Mouse (Mus musculus) layer of hippocampus, adult 18-20 months (tissue): ENCODE data around the gene Myo1d. TPM values are rescaled to one million over a fixed set of nuclear protein-coding genes. Genes with fewer than 3 reads are reported as not detected.
A peak's percentile ranks its signal among the peaks of the same experiment; 100 is the strongest.

Source experiments
- DNase-seq, 2 experiments: peaks; one replicate each; pipeline ENCODE4 v3.0.0; 2022; ENCODE audit warnings: low spot score in 2 of 2
- total RNA-seq, 2 experiments: library from RNA; stranded (reverse); gene quantifications; 2 replicates each; pipeline ENCODE4 v1.2.3; 2021

Myo1d gene
- total RNA-seq, 2 experiments from 2014 or later = 8.6 to 9.9 TPM

DNA sequence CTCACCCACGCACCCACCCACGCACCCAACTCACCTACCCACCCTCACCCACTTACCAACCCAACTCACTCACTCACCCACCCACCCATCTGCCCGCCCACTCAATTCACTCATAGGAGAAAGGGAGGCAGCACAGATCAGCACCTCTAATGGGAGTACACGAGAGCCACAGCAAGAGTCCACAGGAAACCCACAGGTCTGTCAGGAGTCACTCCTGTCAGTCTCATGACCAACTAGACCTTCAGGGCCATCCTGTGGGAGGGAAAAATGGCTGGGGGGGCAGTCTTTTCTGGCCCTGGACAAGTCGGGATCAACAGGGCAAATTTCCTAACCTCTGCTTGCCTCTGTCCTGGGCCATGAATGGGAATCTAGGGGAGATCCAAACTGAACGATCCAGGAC lies 272.0 kb downstream of the Myo1d start:
- no peak for DNase-seq

GRCm38 (mm10) chr11:80506483-80506882 lies 273.3 kb downstream of the Myo1d start:
- no peak for DNase-seq

- peak in 1 of 2 experiments; percentile 46 for DNase-seq
Measured at GRCm38 (mm10) chr11:80505581-80505980, 274.2 kb downstream of the Myo1d start.

DNA sequence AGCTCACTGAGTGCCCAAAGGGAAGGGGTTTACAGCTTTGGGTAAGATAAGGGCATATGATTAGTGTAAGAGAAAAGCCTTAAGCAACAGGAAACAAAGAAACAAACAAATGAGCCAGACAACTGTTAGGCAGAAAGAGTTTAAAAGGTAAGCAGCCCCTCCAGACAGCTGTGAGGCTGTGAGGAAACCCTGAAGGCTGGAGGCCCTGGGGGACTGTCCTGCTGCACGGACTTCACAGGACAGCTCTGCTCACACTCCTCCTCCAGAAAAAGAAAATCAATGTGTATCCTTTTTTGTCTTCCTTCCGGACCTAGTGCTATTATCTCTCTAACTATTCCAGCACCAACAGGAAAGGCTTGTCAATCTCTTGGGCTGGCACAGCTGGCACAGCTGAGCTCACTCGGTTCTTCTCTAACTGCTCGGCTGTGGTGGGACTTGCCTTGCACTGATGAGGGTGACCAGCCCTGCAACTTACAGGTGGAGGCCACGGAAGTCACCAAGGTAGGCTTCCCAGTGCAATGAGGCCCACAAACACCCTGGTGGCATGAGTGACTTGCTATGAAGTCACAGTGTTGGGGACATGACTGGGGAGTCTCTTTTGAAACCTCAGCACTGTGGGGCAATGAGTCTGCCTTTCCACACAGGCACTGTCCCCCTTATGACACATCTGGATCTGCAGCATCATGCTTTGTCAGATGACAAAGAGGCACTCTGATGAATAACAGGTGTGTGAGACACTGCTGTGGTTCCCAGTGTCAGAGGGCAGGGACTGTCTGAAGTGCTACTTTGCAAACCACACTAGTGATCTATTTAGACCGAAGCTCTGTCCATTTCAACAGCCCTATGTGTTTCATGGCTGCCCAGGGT lies 275.1 kb downstream of the Myo1d start:
- no peak for DNase-seq

- peak; percentile 92 to 98 for DNase-seq
Measured at GRCm38 (mm10) chr11:80503726-80504452, 275.9 kb downstream of the Myo1d start.

DNA sequence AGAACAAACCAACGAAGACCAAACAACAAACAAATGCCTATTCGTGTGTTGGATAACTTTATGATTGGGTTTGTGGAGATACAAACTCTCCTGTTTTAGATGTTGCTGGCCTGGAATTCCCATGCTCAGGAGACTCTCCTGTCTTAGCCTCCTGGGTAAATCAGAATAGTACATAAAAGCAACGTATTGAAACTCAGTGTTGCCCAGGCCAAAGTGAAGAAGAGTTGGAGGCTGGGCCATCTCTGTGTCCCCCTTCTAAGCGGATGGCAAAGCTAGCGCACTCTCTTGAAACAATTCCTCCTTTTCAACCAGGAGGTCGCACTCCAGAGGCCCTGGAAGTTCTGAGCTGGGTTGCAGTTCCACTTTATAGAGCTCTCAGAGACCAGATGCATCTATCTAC lies 276.5 kb downstream of the Myo1d start:
- no peak for DNase-seq

DNA sequence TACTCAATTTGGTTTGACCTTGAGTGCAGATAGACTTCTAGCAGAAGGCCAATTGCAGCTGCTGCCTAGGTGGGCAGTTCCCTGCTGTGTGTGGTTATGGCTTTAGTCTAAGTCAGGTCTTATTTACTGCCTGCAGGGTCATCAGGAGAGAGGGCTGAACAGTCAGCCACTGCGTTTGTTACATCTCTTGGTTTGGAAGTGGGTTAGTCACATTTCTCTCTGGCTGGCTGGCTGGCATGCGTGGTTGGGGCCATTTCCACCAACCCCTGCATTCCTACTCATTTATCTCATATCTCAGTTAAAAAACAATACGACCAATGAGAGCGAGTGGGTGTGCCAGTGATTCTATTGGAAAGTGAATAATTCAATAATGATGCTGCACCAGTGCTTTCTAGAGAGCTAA lies 280.3 kb downstream of the Myo1d start:
- peak in 1 of 2 experiments; percentile 51 for DNase-seq

- DNase-seq = peak in 1 of 2 experiments; percentile 55
Measured at GRCm38 (mm10) chr11:80498328-80499070, 281.3 kb downstream of the Myo1d start.

GRCm38 (mm10) chr11:80497225-80497919 lies 282.5 kb downstream of the Myo1d start:
- DNase-seq = no peak

DNA sequence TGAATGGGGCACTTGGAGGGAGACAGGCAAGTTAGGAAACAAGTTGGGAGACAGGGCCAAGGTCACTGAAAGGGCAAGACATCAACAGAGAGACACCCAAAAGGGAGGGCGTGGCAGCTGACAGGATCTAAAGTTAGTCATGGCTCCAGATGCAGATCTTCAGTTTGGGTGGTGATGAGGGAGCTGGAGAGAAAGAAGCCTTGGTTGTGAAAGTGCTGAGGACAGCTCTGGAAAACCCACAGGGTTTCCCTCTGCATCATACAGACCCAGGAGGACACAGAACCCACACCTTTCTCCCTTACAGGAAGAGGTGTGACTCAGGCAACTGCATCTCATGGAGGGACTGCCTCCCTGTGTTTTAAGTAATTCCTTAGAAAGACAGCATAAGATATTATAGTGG lies 283.2 kb downstream of the Myo1d start:
- DNase-seq = no peak

DNA sequence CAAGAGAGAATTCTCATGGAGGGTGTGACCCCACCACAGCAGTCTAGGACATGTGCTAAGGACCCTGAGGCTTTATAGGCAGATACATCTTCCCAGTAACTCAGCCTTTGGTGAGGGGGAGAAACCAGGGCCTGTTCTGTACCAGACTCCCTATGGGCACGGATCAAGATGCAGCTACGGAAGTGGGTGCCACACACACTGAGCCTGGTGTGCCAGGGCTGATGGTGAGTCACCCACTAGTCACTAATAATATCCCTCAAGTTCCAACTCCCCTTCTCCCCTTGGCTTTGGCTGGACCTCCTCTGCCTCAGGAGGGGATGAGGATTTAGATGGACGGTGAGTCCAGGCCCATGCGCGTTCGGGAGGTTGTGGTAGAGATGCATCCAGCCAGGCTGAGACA lies 283.9 kb downstream of the Myo1d start:
- no peak for DNase-seq

DNA sequence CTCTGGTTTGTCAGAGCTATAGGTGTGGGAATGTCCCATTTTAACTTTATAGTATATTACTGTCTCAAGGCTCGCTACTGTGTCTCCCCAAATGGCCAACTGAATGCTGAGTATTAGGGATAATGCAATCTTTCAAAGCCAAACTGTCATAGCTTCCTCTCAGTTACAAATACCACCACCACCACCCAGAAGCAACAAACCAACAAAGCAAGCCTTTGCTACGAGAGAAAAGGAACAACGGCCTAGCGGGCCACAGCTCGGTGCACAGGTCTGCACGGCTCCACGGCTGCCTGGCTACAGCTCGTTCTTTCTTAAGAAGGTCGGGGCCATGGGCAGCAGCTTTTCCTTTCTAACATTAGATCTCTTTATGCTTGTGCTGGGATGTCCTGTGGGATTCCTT lies 285.0 kb downstream of the Myo1d start:
- no peak for DNase-seq

DNA sequence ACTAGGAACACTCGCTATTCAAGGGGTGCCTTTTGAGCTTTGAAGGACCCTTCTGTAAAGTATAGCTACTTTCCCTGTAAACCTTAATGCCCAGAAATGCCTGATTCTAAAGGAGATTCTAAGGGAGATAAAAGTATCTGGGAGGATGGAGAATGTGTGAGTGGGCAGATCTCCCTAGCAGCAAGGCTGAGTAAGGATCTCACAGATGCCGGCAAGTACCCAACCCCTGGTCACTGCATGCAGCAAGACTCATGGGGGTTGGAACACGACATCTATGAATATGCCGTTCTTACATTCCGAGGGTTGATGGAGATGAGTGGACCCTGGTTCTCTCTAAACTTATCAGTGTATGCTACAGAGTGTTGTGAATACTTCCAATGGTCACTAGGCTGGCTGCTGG lies 286.6 kb downstream of the Myo1d start:
- no peak for DNase-seq

GRCm38 (mm10) chr11:80490831-80491230 lies 289.0 kb downstream of the Myo1d start:
- no peak for DNase-seq

GRCm38 (mm10) chr11:80489882-80490196 lies 290.0 kb downstream of the Myo1d start:
- no peak for DNase-seq

GRCm38 (mm10) chr11:80489172-80489881 lies 290.5 kb downstream of the Myo1d start:
- peak; percentile 78 to 91 for DNase-seq

DNA sequence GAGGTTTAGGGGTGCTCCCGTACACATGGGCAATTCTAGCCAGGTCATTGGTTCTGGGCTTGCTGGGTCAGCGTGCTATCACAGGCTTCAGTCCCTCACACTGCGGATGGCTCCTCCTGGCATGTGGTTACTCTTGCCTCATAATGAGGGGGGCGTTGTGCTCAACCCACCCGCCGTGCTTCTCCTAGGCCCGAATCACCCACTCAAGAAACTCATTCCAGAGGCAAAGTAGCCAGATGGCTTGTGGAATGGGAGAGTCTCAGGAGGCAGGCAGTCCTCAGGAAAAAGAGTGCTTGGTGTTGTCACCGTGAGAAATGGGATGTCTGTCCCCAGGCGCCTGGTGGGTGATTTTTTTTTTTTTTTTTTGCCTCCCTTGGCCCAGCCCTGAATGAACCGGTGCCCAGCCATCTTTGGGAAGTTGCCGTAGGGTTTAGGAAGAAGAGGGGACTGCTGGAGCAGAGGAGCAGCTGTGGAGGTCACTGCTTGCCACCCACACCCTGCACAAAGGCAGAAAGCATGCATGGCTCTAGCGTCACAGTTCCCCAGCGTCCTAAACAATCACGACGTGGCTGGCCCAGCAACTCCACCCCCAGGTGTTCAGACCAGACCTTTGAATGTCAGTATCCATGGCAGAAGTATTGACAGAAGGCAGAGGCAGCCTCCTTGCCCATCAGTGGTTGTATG lies 291.8 kb downstream of the Myo1d start:
- peak in 1 of 2 experiments; percentile 42 for DNase-seq

GRCm38 (mm10) chr11:80485622-80486206 lies 294.1 kb downstream of the Myo1d start:
- DNase-seq = peak in 1 of 2 experiments; percentile 50

- peak; percentile 36 to 62 for DNase-seq
Measured at GRCm38 (mm10) chr11:80485120-80485551, 294.7 kb downstream of the Myo1d start.
